Mouse (Mus musculus) stomach, postnatal 0 days (tissue): Measurements from ENCODE around the gene Hmgb2.

Experiments
- CTCF ChIP-seq: IDR thresholded peaks from 2 replicates; pipeline ENCODE4 v1.5.1; 2016; ENCODE audit warnings: antibody characterized with exemption, low read depth, mild to moderate bottlenecking, moderate library complexity
- EP300 ChIP-seq: optimal IDR thresholded peaks from 2 replicates; pipeline ENCODE3; 2016; ENCODE audit warnings: antibody characterized with exemption

DNA sequence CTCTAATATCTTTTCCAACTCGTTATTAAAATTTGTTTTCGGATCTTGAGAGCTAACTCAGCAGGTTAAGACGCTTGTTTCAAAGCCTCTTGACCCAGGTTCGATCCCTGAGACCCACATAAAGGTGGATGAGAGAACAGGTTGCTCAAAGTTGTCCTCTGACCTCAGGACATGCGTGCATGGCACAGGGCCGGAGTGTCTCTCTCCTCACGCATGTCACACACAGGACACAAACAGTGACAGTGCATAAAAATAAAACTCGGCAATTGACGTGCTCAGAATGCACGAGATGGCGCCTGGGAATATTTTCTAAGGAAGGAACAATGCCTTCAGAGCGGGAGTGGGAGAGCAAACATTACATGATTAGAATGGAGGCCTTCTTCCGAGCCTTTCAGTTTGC, 18.5 kb downstream of the Hmgb2 start:
- TF ChIP-seq EP300 (no peak), CTCF (no peak)
